Mouse (Mus musculus) kidney, embryonic 16.5 days (tissue): ENCODE results near the gene Usp6nl. TPM values are rescaled to one million over a fixed set of nuclear protein-coding genes. Genes with fewer than 3 reads are reported as not detected.
A peak's percentile ranks its signal among the peaks of the same experiment; 100 is the strongest.

Experiments
- ATAC-seq: fragments of 200-750 bp; cut with Nextera tagmentation; 2 replicates; pipeline ENCODE4 v1.8.0; 2017; ENCODE audit warnings: moderate TSS enrichment; ENCODE audit not compliant: low FRiP score, low TSS enrichment
- H3K27ac ChIP-seq: fragments of 300-500 bp; sonication (generic); 2 replicates; pipeline ENCODE4 v1.5.1; 2014; ENCODE audit warnings: low read length
- H3K27me3 ChIP-seq: fragments of 300-500 bp; sonication (generic); 2 replicates; pipeline ENCODE4 v1.6.1; 2014; ENCODE audit warnings: low read length, control low read depth, mixed read lengths; ENCODE audit not compliant: insufficient read depth
- H3K36me3 ChIP-seq: fragments of 300-500 bp; sonication (generic); 2 replicates; pipeline ENCODE4 v1.6.1; 2014; ENCODE audit warnings: low read length, control low read depth, mixed read lengths; ENCODE audit not compliant: insufficient read depth
- H3K4me1 ChIP-seq: fragments of 300-500 bp; sonication (generic); 2 replicates; pipeline ENCODE4 v1.6.1; 2014; ENCODE audit warnings: low read length, control low read depth, mixed read lengths; ENCODE audit not compliant: insufficient read depth
- H3K4me2 ChIP-seq: fragments of 300-500 bp; sonication (generic); replicated peaks from 2 replicates; pipeline ENCODE4 v1.6.1; 2014; ENCODE audit warnings: low read depth, low read length
- H3K4me3 ChIP-seq: fragments of 300-500 bp; sonication (generic); 2 replicates; pipeline ENCODE4 v1.5.1; 2014; ENCODE audit warnings: mild to moderate bottlenecking, low read length
- H3K9ac ChIP-seq: fragments of 300-500 bp; sonication (generic); replicated peaks from 2 replicates; pipeline ENCODE4 v1.6.1; 2014; ENCODE audit warnings: low read length
- H3K9me3 ChIP-seq: fragments of 300-500 bp; sonication (generic); 2 replicates; pipeline ENCODE4 v1.6.1; 2016; ENCODE audit warnings: low read length, control low read depth
- WGBS: fragments of 180-500 bp; shearing (Covaris S2); extraction: QIAGEN DNeasy Blood & Tissue Kit; methylation state at CpG from one replicate; pipeline ENCODE4 v1.1.7; 2014; 5-methylcytosine and 5-hydroxymethylcytosine counted together
- polyA plus RNA-seq: library from polyadenylated mRNA; unstranded; fragments of >200 nt; fragmentation: Nextera tagmentation; extraction: Ambion mirVana; gene quantifications from 2 replicates; pipeline ENCODE4 v1.2.1, GENCODE M21; 2015

The Usp6nl gene
- polyA plus RNA-seq, 1 experiment from 2014 or later = 8.8 TPM

- Histone ChIP-seq H3K9ac (no peak overlapping the region), H3K4me1 (peaks cover 8% of the 10 kb centered on the region), H3K27ac (peak overlapping the region; percentile 88), H3K4me2 (no peak overlapping the region), H3K27me3 (no peaks in the 10 kb centered on the region), H3K9me3 (0 out of 2 replicates have a peak, but pooled peaks cover 4% of the 10 kb centered on the region), H3K36me3 (no peaks in the 10 kb centered on the region), H3K4me3 (no peak overlapping the region)
- WGBS = 87% methylated on average over 4 of the region's 4 CpGs
- ATAC-seq = no peak
Observed at GRCm38 (mm10) chr2:6477884-6478283, 155.4 kb downstream of the Usp6nl start.

DNA sequence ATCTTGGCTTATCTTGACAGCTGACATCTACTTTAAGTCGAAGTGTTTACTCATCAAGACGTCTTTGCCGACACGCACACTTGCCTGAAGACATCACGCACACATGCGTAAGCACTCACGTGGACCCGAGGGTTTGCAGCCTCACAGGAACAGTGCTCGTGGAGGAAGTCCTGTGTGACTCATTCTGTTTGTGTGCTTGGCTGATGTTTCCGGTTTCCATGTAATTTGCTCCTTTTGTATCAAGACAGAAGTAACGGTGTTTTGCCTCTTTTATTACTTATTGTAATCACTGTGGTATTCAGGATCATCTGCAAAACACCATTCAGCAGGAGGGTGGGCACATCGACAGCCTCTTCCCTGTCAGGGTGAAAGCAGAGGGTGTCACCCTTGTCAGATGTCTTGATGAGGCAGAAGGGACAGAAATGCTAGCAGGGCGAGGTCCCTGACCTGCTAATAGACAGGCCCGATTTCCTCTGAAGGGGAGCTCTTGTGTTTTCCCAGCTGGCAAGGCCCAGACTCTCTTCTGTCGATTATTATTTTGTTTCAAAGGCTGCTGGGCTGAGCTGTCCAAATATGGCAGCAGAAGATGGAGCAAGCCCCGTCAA is 156.0 kb downstream of the Usp6nl start:
- Histone ChIP-seq H3K4me1 (peaks cover 14% of the 10 kb centered on the region), H3K9me3 (0 out of 2 replicates have a peak, but pooled peaks cover 4% of the 10 kb centered on the region), H3K27me3 (no peaks in the 10 kb centered on the region), H3K4me2 (no peak overlapping the region), H3K36me3 (no peaks in the 10 kb centered on the region), H3K4me3 (no peak overlapping the region), H3K27ac (peak overlapping the region; percentile 88), H3K9ac (no peak overlapping the region)
- 45% methylated on average over 16 of the region's 16 CpGs for WGBS
- no peak for ATAC-seq

DNA sequence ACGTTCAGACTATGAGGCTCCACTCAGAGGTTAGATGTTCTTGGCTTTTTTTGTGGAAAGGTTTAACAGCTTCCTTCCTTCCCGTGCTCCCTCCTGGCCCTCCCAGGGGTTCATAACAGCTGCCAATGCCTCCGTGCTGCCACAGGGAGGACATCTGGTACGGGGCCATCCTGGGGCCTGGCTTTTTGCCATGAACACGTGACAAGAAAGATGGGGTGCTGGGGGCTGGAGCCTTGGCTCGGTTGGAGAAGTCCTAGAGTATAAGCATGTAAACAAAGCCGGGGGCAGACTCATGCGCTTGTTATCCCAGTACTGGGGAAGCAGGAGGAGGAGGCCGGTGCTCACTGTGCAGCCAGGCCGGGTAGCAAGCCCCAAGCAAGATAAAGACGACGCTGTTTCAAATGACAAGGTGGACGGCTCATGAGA is 156.5 kb downstream of the Usp6nl start:
- no peak overlapping the region for H3K4me2 ChIP-seq
- H3K9me3 ChIP-seq = 0 out of 2 replicates have a peak, but pooled peaks cover 4% of the 10 kb centered on the region
- peaks cover 19% of the 10 kb centered on the region for H3K4me1 ChIP-seq
- H3K27me3 ChIP-seq = no peaks in the 10 kb centered on the region
- H3K4me3 ChIP-seq = no peak overlapping the region
- no peak overlapping the region for H3K9ac ChIP-seq
- WGBS = 34% methylated on average over 13 of the region's 13 CpGs
- H3K27ac ChIP-seq = peak overlapping the region; percentile 88
- ATAC-seq = peak; percentile 74
- no peaks in the 10 kb centered on the region for H3K36me3 ChIP-seq

- H3K36me3 ChIP-seq = no peaks in the 10 kb centered on the region
- H3K4me3 ChIP-seq = no peak overlapping the region
- no peaks in the 10 kb centered on the region for H3K27me3 ChIP-seq
- H3K9ac ChIP-seq = no peak overlapping the region
- H3K27ac ChIP-seq = peak overlapping the region; percentile 88
- 0 out of 2 replicates have a peak, but pooled peaks cover 4% of the 10 kb centered on the region for H3K9me3 ChIP-seq
- 49% methylated on average over 5 of the region's 5 CpGs for WGBS
- peaks cover 22% of the 10 kb centered on the region for H3K4me1 ChIP-seq
- no peak for ATAC-seq
- H3K4me2 ChIP-seq = no peak overlapping the region
Observed at GRCm38 (mm10) chr2:6479620-6480019, 157.2 kb downstream of the Usp6nl start.

GRCm38 (mm10) chr2:6481966-6482365 is 159.5 kb downstream of the Usp6nl start:
- H3K27ac ChIP-seq = no peak overlapping the region
- no peaks in the 10 kb centered on the region for H3K27me3 ChIP-seq
- no peak overlapping the region for H3K9ac ChIP-seq
- H3K4me3 ChIP-seq = no peak overlapping the region
- no peaks in the 10 kb centered on the region for H3K9me3 ChIP-seq
- ATAC-seq = no peak
- no peak overlapping the region for H3K4me2 ChIP-seq
- WGBS = 81% methylated on average over 8 of the region's 8 CpGs
- no peaks in the 10 kb centered on the region for H3K36me3 ChIP-seq
- peaks cover 22% of the 10 kb centered on the region for H3K4me1 ChIP-seq

GRCm38 (mm10) chr2:6482411-6482810 is 159.9 kb downstream of the Usp6nl start:
- Histone ChIP-seq H3K4me3 (no peak overlapping the region), H3K36me3 (no peaks in the 10 kb centered on the region), H3K27me3 (no peaks in the 10 kb centered on the region), H3K9me3 (no peaks in the 10 kb centered on the region), H3K27ac (no peak overlapping the region), H3K4me2 (no peak overlapping the region), H3K4me1 (peaks cover 22% of the 10 kb centered on the region), H3K9ac (no peak overlapping the region)
- no peak for ATAC-seq
- WGBS = 51% methylated on average over 3 of the region's 3 CpGs

GRCm38 (mm10) chr2:6483081-6483992 is 160.9 kb downstream of the Usp6nl start:
- no peak overlapping the region for H3K4me2 ChIP-seq
- no peak overlapping the region for H3K9ac ChIP-seq
- H3K36me3 ChIP-seq = no peaks in the 10 kb centered on the region
- no peaks in the 10 kb centered on the region for H3K9me3 ChIP-seq
- 27% methylated on average over 8 of the region's 8 CpGs for WGBS
- H3K27ac ChIP-seq = 0 out of 2 replicates have a peak overlapping the region, but pooled peaks have one; percentile 5
- H3K4me1 ChIP-seq = peaks cover 22% of the 10 kb centered on the region
- no peak overlapping the region for H3K4me3 ChIP-seq
- no peaks in the 10 kb centered on the region for H3K27me3 ChIP-seq
- peak; percentile 68 for ATAC-seq

GRCm38 (mm10) chr2:6484179-6484578 is 161.7 kb downstream of the Usp6nl start:
- H3K4me2 ChIP-seq = no peak overlapping the region

GRCm38 (mm10) chr2:6487566-6488488 is 165.4 kb downstream of the Usp6nl start:
- Histone ChIP-seq H3K9ac (no peak overlapping the region), H3K27ac (no peak overlapping the region), H3K4me1 (peaks cover 13% of the 10 kb centered on the region), H3K27me3 (no peaks in the 10 kb centered on the region), H3K4me2 (no peak overlapping the region), H3K4me3 (no peak overlapping the region), H3K36me3 (no peaks in the 10 kb centered on the region), H3K9me3 (peaks cover 4% of the 10 kb centered on the region; the same call in 1 of the 2 replicates)
- 81% methylated on average over 10 of the region's 10 CpGs for WGBS
- no peak for ATAC-seq

More at GRCm38 (mm10) chr2:6484179-6484578, 161.7 kb downstream of the Usp6nl start:
- Histone ChIP-seq H3K27me3 (no peaks in the 10 kb centered on the region), H3K36me3 (no peaks in the 10 kb centered on the region), H3K9me3 (no peaks in the 10 kb centered on the region), H3K4me1 (peaks cover 19% of the 10 kb centered on the region), H3K9ac (no peak overlapping the region), H3K27ac (no peak overlapping the region), H3K4me3 (no peak overlapping the region)
- ATAC-seq = 0 out of 2 replicates have a peak, but pooled peaks have one; percentile 8
- WGBS = 82% methylated on average over 3 of the region's 3 CpGs
